Mouse (Mus musculus) hindbrain, embryonic 14.5 days (tissue): ENCODE results near the gene Wdr4. TPM values are rescaled to one million over a fixed set of nuclear protein-coding genes. Genes with fewer than 3 reads are reported as not detected.
"Not testable (repeated sequence)": the region's sequence is repeated elsewhere in the genome, so short reads cannot be mapped to it uniquely, and the experiment has no call there.

ENCODE experiments used
- ATAC-seq: fragments of 200-750 bp; cut with Nextera tagmentation; 2 replicates; pipeline ENCODE4 v1.8.0; 2017; ENCODE audit warnings: moderate number of reproducible peaks, mild to moderate bottlenecking, moderate TSS enrichment, moderate library complexity; ENCODE audit not compliant: low FRiP score
- DNase-seq: peaks from one replicate; pipeline ENCODE4 v3.0.0-alpha.2; 2015; ENCODE audit warnings: low spot score
- H3K27ac ChIP-seq: fragments of 300-500 bp; sonication (generic); 2 replicates; pipeline ENCODE4 v1.5.1; 2014; ENCODE audit warnings: mild to moderate bottlenecking, moderate library complexity
- H3K27me3 ChIP-seq: fragments of 300-500 bp; sonication (generic); 2 replicates; pipeline ENCODE4 v1.6.1; 2014; ENCODE audit warnings: mild to moderate bottlenecking, low read length, mixed read lengths; ENCODE audit not compliant: control insufficient read depth, insufficient read depth
- H3K36me3 ChIP-seq: fragments of 300-500 bp; sonication (generic); replicated peaks from 2 replicates; pipeline ENCODE4 v1.6.1; 2014; ENCODE audit not compliant: control insufficient read depth, insufficient read depth
- H3K4me1 ChIP-seq: fragments of 300-500 bp; sonication (generic); replicated peaks from 2 replicates; pipeline ENCODE4 v1.6.1; 2014; ENCODE audit warnings: antibody characterized with exemption, low read length, mixed read lengths; ENCODE audit not compliant: control insufficient read depth, insufficient read depth
- H3K4me2 ChIP-seq: fragments of 300-500 bp; sonication (generic); replicated peaks from 2 replicates; pipeline ENCODE4 v1.6.1; 2014; ENCODE audit warnings: mild to moderate bottlenecking, moderate library complexity
- H3K4me3 ChIP-seq: fragments of 300-500 bp; sonication (generic); replicated peaks from 2 replicates; pipeline ENCODE4 v1.5.1; 2014; ENCODE audit warnings: mild to moderate bottlenecking, low read length
- H3K9ac ChIP-seq: fragments of 300-500 bp; sonication (generic); 2 replicates; pipeline ENCODE4 v1.6.1; 2014
- H3K9me3 ChIP-seq: fragments of 300-500 bp; sonication (generic); 2 replicates; pipeline ENCODE4 v1.6.1; 2016; ENCODE audit warnings: low read length; ENCODE audit not compliant: control insufficient read depth
- WGBS: fragments of 180-500 bp; shearing (Covaris S2); extraction: QIAGEN DNeasy Blood & Tissue Kit; methylation state at CpG from one replicate; pipeline ENCODE4 v1.1.7; 2014; 5-methylcytosine and 5-hydroxymethylcytosine counted together
- polyA plus RNA-seq: library from polyadenylated mRNA; unstranded; fragments of >200 nt; fragmentation: Nextera tagmentation; extraction: Ambion mirVana; gene quantifications from 2 replicates; pipeline ENCODE4 v1.2.1, GENCODE M21; 2014

Gene Wdr4
- polyA plus RNA-seq, 1 experiment from 2014 or later, result 29.5 TPM

DNA sequence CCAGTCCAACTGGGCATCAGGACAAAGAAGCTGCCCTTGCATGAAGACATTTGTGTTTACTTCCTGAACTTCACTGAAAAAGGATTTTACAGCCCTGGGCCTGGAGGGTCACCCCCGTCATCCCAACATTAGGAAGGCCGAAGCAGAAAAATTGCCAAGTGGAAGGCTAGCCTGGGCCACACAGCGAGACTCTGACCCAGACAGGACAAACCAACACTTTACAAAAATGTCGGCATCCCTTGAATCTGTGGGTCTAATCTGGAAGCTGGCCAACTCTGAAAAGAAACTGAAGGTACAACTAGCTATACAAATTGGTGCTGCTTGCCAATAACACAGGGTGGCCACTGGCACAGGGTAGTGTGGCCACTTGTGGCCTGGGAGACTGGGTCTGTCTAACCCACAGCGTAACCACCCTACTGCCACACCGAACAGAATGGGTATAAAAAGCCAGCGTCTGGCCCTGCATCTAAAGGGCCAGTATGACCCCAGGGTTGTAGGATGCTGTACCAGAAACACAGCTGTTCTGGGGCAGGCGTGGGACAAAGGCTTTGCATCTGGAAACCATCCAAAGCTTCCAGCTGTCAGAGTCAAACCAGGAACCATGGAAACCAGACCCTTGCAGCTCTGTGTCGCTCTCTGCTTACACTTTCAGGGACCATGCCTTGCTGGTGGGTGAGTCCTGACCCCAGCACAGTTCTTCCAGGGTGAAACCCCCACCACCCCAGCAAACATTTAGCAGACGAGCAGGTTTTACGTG is 37.5 kb upstream of the Wdr4 start:
- Histone ChIP-seq H3K4me1 (peaks cover 13% of the 10 kb centered on the region), H3K9me3 (no peaks in the 10 kb centered on the region), H3K4me2 (no peak overlapping the region; the same call in 1 of the 2 replicates), H3K27ac (peak overlapping the region; percentile 70), H3K4me3 (no peak overlapping the region), H3K36me3 (no peaks in the 10 kb centered on the region), H3K9ac (no peak overlapping the region), H3K27me3 (no peaks in the 10 kb centered on the region)
- ATAC-seq, result peak; percentile 43; the same call in 1 of the 2 replicates
- whole genome bisulfite sequencing, result 56% methylated on average over 11 of the region's 11 CpGs
- DNase-seq, result peak; percentile 73

DNA sequence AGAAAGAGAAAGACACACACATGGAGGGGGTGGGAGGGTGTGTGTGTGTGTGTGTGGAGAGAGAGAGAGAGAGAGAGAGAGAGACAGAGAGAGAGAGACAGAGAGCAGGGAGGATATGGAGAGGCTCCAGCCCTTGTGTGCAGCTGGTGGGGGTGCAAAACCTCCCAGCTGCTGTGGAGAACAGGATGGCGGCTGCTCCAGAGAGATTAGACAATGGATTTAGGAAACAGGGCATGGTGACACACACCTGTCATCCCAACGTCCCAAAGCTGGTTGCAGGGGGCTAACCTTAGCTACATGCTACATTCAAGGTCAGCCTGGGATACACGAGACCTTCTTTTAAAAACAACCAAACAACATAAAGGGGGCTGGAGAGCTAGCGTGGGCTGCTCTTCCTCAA is 36.5 kb upstream of the Wdr4 start:
- Histone ChIP-seq H3K9me3 (no peaks in the 10 kb centered on the region), H3K4me2 (no peak overlapping the region), H3K4me3 (no peak overlapping the region), H3K9ac (no peak overlapping the region), H3K27me3 (no peaks in the 10 kb centered on the region), H3K27ac (no peak overlapping the region), H3K4me1 (peaks cover 13% of the 10 kb centered on the region), H3K36me3 (no peaks in the 10 kb centered on the region)
- no peak for DNase-seq
- no peak for ATAC-seq
- 80% methylated on average over 4 of the region's 4 CpGs for WGBS

DNA sequence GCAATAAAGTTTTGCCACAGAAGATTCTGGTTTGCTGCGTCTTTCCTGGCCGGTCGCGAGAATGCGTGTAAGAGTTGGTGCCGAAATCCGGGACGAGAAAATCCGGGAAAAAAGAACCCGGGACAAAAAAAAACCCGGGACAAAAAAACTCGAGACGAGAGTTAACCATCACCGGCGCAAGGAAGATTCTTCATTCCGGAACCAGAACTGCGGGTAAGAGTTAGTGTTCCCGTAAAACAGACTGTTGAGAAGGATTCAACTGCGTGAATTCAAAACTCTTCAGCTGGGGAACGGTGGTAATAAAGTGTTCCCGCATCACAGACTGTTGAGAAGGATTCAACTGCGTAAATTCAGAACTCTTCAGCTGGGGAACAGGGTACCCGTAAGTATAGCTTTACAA is 32.8 kb upstream of the Wdr4 start:
- ATAC-seq, H3K4me1 ChIP-seq: not testable (repeated sequence)
- 95% methylated on average over 23 of the region's 23 CpGs for WGBS

DNA sequence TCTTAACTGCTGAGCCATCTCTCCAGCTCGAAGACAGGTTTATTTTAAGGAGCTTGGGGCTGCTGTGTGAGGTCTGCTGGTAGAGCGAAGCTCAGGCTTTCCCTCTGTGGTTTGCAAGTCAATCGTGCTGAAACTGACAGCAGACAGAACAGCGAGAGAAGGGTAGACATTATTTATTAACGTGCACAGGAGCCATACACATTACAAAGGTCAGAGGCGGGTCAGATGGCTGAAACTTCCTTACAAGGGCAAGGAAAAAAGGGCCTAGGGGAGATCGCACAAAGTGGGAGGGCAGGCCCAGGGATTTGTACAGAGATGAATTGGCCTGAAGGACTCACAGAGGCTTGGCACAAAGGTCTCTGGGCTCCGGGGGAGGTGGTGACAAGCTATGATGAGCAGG is 29.6 kb upstream of the Wdr4 start:
- Histone ChIP-seq H3K4me2 (no peak overlapping the region), H3K27me3 (no peaks in the 10 kb centered on the region), H3K9ac (no peak overlapping the region), H3K27ac (no peak overlapping the region), H3K36me3 (no peaks in the 10 kb centered on the region), H3K4me3 (no peak overlapping the region), H3K4me1 (no peaks in the 10 kb centered on the region), H3K9me3 (no peaks in the 10 kb centered on the region)
- DNase-seq (no peak), ATAC-seq (no peak)
- WGBS, result 53% methylated on average over 8 of the region's 8 CpGs

More for the DNA sequence above, 32.8 kb upstream of the Wdr4 start:
- not testable (repeated sequence) for H3K9me3 ChIP-seq, H3K4me2 ChIP-seq, H3K27ac ChIP-seq, H3K9ac ChIP-seq, H3K27me3 ChIP-seq, DNase-seq, H3K4me3 ChIP-seq, H3K36me3 ChIP-seq

DNA sequence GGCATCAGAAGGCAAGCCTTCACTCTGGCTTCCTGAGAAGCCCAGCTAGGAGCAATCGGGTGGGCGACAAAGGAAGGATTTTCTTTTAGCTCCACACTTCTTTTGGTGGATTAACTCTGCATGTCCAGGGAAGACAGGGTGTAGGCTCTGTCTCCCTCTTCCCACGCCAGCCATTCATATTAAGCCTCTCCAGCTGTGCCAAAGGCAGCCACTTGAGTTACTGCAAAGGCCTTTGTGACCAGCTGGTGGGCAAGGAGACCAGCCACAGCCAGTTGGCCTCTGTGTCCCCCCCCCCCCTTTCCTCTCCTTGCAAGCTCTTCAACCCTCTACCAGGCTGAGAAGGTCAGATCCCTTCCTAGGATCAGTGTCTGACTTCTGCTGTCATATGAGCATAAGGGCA is 28.2 kb upstream of the Wdr4 start:
- Histone ChIP-seq H3K4me1 (no peaks in the 10 kb centered on the region), H3K4me2 (no peak overlapping the region), H3K9me3 (no peaks in the 10 kb centered on the region), H3K4me3 (no peak overlapping the region), H3K27me3 (no peaks in the 10 kb centered on the region), H3K9ac (no peak overlapping the region), H3K36me3 (no peaks in the 10 kb centered on the region), H3K27ac (no peak overlapping the region)
- ATAC-seq (no peak), DNase-seq (no peak)
- WGBS, result 71% methylated on average over 3 of the region's 3 CpGs

DNA sequence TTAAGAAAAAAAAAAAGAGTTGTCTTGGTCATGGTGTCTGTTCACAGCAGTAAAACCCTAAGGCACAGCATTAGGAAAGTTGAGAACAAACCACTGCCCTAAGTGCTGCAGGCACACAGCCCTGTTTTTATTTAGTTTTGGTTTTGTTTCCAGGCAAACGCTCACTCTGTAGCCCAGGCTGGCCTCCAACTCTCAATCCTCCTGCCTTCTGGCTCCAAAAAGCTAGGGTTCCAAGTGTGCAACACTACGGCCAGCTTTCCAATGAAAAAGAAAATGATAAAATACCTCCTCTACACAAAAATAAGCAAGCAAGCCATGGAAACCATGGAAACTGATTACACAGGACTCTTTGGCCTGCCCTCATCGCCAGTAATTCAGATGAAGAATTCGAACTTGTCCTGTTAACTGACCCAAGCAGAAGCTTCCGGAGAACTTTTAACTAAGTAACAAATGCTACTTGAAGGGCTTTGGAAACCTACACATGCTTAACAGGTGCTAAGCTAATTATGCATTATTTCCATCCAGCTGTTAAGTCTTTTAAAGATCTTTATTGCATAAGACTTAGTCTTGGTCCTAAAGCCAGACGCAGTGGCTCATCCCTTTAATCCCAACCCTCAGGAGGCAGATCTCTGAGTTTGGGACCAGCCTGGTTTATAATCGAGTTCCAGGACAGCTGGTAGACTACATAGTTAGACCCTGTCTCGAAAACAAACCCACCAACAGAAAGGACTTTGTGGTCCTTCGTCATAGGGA is 26.8 kb upstream of the Wdr4 start:
- ATAC-seq (no peak), DNase-seq (no peak)
- no peaks in the 10 kb centered on the region for H3K9me3 ChIP-seq
- H3K36me3 ChIP-seq, result no peaks in the 10 kb centered on the region
- H3K4me3 ChIP-seq, result no peak overlapping the region
- H3K4me1 ChIP-seq, result 0 out of 2 replicates have a peak, but pooled peaks cover 4% of the 10 kb centered on the region
- WGBS, result 91% methylated on average over 9 of the region's 9 CpGs
- no peak overlapping the region for H3K9ac ChIP-seq
- no peak overlapping the region for H3K27ac ChIP-seq
- no peaks in the 10 kb centered on the region for H3K27me3 ChIP-seq
- no peak overlapping the region for H3K4me2 ChIP-seq

DNA sequence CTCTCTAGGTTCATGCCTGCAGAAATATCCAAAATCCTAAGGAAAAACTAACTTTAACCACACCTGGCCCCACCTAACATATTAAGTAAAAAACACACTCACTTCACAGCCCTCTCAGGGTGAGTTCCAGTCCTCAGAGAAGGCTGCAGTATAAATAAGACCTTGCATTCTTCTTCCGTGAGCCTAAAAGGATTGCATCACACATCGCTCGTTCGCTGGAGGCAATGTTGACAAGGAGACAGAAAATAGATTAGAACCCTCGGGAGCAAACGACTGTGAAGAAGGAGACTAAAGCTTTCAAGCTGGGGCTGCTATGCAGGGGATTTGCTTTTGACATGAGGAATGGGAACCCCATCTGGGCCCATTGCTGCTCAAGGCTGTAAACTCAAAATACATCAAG is 23.8 kb upstream of the Wdr4 start:
- 15% methylated on average over 6 of the region's 6 CpGs for WGBS
- H3K27me3 ChIP-seq, result no peaks in the 10 kb centered on the region
- DNase-seq (no peak), ATAC-seq (no peak)
- H3K4me2 ChIP-seq, result no peak overlapping the region
- 0 out of 2 replicates have a peak overlapping the region, but pooled peaks have one; percentile 16 for H3K27ac ChIP-seq
- no peak overlapping the region for H3K9ac ChIP-seq
- H3K9me3 ChIP-seq, result no peaks in the 10 kb centered on the region
- H3K36me3 ChIP-seq, result no peaks in the 10 kb centered on the region
- H3K4me3 ChIP-seq, result no peak overlapping the region
- H3K4me1 ChIP-seq, result 0 out of 2 replicates have a peak, but pooled peaks cover 4% of the 10 kb centered on the region

DNA sequence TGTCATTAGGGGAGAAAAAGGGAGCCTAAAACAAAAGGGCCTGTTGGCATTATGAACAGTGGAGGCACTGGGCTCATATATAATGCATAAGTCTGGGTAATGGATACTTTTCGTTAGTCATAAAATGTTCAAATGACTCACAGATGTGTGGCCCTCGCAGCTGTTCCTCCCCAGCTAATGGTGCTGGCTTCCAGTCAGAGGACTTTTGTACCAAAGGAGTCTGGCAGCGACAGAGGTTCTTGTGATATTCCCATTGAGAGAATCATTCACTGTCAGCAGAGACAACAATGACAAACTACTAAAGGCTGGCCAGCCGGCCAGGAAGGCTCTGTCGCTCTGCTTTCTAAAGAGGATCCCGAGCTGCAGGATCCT is 21.7 kb upstream of the Wdr4 start:
- DNase-seq, result peak; percentile 34
- Histone ChIP-seq H3K36me3 (no peaks in the 10 kb centered on the region), H3K27me3 (no peaks in the 10 kb centered on the region), H3K9ac (no peak overlapping the region), H3K27ac (peak overlapping the region; percentile 11), H3K4me2 (no peak overlapping the region), H3K4me3 (no peak overlapping the region), H3K9me3 (no peaks in the 10 kb centered on the region), H3K4me1 (0 out of 2 replicates have a peak, but pooled peaks cover 4% of the 10 kb centered on the region)
- WGBS, result 12% methylated on average over 6 of the region's 6 CpGs
- no peak for ATAC-seq

DNA sequence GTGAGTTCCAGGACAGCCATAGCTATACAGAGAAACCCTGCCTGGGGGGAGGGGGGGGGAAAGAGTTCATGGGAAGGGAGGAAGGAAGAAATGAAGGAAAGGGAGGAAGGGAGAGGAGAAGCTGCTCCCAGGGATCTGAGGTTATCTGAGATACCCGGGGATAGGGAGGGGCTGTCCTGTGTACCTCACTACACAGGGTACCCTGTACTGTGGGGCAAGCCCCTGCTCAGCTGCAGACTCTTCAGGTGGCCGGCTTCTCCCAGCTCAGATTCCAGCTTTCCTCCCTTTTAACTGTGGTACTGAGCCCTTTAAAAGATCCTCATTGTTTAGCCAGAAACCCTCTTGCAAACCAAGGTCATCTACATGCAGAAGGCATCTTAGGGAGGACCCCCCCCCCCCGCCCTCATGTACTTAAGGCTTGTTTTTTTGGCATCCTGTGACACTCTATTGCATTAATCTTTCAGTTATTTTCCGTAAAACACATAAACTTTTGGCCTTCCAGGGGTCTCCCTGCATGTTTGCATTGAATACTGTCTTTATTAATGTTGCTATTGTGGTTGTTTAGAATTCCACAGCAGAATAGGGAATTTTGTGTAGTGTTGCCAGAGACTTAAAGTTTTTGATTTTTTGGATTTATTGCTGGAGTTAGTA is 21.2 kb upstream of the Wdr4 start:
- peak overlapping the region; percentile 11 for H3K27ac ChIP-seq
- no peak overlapping the region for H3K9ac ChIP-seq
- DNase-seq (no peak), ATAC-seq (no peak)
- H3K36me3 ChIP-seq, result no peaks in the 10 kb centered on the region
- H3K9me3 ChIP-seq, result no peaks in the 10 kb centered on the region
- no peak overlapping the region for H3K4me3 ChIP-seq
- H3K4me1 ChIP-seq, result peaks cover 4% of the 10 kb centered on the region; the same call in 1 of the 2 replicates
- 42% methylated on average over 4 of the region's 4 CpGs for WGBS
- H3K27me3 ChIP-seq, result no peaks in the 10 kb centered on the region
- H3K4me2 ChIP-seq, result no peak overlapping the region
